Mouse (Mus musculus) layer of hippocampus, adult 9-11 months (tissue): ENCODE results near the gene Prdm1.

Source experiments
- DNase-seq: peaks from one replicate; pipeline ENCODE4 v3.0.0; 2022

Prdm1 gene

DNA sequence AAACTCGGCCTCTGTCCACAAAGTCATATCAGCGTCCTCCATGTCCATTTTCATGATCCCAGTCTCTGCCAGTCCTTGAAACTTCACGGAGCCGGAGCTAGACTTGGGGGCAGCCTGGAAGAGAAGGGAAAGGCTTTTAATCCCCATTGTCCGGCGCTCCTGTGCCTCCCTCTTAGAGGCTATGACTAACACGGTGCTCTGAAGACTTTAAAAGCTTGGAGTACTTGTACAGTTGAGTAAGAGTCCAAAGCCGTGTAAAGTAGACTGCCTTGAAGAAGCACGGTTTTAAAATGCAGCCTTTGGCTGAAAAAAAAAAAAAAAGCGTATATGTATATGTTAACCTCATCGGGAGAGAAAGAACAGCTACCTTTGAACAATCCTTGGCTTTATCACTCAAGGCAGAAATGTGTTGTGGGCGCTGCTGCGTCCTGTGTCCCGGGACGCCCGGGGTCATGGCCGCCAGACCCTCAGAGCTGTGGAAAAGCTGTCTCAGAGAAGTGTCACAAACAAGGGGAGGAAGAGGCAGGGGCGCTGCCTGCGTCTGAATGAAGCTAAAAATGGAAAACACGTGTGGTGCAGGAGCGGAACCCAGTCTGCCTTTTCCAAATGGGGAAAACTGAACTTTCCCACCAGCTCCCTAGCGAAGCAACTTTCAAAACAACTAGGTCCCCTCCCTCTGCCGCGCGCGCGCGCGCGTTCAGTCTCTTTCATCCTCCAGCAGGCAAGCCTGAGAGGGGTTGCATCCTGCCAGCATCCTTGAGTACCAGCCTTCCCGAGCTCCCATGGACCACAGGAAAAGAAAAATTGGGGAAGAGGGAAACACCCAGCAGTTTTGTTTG, 71.3 kb downstream of the Prdm1 start:
- no peak for DNase-seq

DNA sequence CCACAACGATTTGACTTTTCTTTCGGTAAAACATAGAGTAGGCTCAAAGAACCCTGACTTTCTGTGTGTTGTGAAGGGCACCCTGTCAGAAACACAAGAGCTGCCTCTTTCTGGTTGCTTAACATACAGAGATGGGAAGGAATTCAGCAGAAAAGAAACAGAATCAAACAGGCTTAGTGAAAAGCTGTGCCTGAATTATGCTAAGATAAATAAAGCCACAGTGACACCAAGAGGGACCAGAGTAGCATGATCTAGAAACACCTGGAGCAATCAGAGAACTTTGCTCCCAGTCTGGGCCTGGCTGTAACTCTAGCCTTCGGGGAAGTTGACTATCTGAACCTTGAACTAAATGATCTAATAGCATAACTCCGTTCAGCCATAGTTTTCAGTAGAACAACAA, 73.5 kb downstream of the Prdm1 start:
- no peak for DNase-seq

DNA sequence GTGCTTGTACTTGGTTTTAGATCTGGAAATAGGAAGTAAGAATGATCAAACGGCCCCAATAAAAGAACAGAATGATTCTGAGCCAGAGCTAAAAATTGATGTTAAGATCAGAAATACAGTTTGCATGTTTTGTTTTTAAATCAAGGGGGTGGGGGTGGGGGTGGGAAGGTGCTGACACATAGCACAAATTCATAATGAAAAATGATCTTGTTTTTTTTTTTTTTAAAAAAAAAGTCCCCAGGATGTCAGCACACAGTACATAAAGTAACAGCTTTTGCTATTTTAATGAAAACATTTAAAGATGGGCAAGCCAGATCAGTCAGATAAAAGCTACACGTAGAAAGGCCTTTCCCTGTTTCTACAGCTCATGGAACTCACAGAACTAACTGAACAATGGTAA, 74.2 kb downstream of the Prdm1 start:
- no peak for DNase-seq

DNA sequence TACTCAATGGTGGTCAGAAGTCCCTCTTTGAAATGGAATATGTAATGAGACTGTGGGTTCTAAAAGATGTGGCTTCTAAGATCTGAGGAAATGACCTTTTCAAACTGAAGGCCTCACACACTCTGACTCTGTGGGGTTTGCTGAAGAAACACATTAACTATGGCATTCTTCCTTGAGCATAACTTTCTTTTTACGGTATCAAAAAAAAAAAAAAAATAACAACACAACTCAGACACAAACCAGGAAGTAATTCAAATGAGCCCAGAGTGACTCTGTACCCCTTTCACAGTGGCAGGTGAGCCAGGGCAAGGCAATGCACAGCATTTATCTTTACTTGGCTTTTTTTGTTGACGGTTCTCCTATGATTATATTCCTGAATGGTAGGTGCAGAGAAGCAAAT, 77.5 kb downstream of the Prdm1 start:
- no peak for DNase-seq

DNA sequence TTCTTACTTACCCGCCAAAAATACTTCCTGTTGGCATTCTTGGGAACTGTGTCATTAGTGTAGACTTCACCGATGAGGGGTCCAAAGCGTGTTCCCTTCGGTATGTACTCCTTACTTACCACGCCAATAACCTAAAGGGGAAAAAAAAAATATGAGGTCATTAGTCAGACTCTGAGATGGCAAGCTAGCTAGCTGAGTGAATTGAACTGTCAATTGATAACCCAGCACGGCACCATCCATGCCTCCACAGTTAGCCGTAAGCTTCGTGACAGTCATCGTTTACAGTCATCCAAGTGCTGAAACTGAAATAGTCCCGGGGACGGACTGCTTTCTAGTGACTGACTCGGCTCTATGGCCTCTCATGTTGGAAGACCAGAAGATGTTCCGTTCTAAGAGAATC, 78.2 kb downstream of the Prdm1 start:
- DNase-seq = no peak

DNA sequence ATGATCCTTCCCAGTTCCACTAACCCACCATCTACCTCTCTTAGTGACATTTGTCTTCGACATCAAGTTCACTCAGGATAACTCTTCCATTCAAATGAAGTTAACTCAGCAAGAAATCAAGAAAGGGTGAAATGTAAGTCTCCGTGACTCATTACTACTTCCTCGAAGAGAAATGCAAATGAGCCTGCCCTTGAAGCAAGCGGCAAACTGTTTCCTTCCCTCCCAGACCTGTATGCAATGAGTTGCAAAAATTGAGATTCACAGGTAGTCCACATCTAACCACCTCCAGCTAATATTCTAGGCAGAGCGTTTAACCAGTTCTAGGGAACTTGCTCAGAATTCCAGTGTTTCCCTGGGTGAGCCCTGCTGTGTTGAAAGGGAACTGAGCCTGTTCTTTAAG, 78.6 kb downstream of the Prdm1 start:
- DNase-seq = no peak

DNA sequence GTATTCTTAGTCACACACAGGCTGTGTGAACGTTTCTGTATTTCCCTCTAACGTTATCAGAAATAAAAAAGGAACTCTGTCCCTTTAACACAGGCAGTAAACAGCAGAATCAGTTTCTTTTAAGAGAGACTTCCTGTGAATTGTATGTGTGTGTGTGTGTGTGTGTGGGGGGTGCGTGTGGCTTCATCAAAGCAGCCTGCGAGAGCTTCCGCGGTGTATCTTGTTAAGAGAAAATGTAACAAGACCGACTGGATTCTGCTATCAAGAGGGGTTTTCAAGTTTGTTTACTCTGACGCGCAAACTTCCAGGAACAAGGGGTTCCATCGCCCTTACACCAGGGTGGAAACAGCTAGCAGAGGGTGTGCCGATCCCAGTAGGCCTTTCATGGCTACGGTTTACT, 80.1 kb downstream of the Prdm1 start:
- no peak for DNase-seq

DNA sequence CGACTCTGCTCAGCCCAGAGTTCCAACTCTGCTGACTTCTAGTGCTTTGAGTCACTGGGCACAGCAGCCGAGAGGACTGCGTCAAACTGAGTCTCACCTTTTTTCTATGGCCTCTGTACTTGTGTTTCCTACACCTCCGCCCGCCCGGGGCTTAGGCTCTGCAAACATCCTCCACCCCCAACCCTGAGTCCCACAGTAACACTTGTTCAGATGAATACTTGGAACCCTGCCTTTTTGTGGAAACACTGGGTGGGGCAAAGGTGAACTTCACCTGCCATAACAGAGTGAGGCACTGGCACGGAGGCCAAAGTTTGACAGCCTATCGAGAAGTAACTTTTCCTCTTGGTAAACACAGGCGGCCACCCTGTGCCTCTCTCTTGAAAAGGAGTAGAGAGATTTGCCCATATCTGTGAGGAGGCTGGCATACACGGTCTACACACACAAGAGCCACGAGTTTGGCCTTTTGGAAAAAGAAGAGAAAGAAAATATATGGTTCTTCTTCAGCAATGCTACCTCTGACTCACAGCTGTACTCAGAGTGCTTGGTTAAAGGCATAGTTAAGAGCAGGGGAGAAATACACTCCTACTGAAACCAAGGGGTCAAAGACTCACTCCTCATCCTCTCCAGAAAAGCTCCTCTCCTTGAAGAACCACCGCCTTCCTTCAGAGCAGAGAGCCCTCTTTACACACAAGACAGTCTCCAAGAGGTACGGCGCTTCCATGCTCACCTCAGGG, 80.7 kb downstream of the Prdm1 start:
- DNase-seq = no peak

DNA sequence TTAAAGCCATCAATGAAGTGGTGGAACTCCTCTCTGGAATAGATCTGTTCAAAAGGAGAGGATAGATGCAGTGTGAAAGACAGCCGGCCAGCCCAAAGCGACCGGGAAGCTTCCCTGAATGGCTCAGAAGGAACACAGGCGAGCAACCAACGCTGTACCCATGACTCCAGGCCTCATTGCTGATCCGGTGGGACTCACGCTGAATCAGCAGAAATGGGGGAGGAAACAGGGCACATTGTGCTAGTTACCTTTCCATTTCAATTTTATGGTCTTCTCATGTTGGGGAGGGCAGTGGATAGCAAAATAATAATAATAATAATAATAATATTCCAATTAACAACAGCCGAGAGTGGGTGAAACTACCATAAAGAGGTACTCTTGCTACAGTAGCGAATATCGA, 81.3 kb downstream of the Prdm1 start:
- no peak for DNase-seq

DNA sequence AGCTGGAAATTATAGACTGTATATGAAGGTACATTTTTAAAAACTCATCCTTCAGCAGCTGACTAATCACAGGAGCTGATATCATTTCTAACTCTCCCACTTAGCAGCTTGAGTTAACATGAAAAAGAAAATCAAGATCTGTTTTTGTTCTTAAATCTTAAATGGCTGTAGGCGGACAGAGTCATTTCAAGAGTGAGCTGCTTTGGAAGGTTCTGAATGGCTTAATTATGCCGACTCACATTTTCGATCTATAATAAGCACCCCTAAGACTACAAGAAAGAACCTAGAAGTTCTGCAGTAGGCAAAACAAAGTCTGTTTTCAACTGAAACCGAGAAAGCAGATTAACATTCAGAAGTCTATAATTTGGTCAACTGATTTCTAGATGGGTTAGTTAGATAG, 83.9 kb downstream of the Prdm1 start:
- no peak for DNase-seq

DNA sequence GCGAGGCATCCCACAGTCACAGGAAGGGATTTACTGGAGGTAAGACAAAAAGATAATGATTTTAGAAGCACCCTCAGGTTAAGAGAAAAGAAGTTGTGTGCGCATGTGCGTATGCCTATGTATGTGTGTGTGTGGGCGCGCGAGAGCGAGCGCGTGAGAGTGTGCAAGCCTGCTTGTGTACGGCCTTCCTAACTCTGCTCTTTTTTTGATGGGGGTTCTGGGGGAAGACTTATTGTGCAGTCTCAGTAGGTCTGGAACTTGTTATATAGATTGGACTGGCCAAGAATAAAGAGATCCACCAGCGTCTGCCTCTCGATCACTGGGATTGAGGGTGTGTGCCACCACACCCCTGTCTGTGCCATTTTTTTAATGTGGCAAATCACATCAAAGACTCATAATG, 84.6 kb downstream of the Prdm1 start:
- DNase-seq = no peak

DNA sequence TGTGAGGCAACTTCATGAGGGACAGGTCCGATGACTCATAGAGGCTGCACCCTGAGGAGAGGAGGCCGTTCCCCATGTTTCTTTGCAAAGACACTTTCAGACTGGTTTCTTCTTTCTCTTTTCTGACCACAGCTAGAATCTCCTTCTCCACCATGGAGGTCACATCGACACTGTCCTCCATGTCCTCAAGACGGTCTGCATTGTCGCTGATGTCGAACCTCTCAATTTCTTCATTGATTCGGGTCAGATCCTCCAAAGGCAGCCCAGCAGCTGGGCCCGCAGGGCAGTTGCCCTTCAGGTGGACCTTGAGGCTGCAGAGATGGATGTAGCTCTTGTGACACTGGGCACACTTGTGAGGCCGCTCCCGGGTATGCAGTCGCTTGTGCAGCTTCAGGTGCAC, 88.6 kb downstream of the Prdm1 start:
- no peak for DNase-seq

DNA sequence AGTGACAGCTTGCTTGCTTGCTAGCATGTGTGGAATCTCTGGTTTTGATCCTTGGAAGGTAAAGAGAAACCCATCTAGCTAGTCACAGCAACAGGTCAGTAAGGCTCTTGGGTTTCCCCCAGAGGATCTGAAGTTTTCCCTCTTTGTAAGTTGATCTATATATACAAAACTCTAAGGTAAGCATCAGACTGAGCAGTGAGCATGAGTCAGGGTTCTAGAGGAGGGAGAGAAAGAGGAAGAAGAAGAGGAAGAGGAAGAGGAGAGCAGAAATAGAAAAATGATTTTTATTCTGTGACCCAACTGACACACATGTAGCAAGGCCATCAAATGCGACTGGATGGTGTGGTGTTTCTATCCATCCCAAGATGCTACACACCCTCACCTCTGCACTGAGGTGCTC, 90.7 kb downstream of the Prdm1 start:
- DNase-seq = no peak

DNA sequence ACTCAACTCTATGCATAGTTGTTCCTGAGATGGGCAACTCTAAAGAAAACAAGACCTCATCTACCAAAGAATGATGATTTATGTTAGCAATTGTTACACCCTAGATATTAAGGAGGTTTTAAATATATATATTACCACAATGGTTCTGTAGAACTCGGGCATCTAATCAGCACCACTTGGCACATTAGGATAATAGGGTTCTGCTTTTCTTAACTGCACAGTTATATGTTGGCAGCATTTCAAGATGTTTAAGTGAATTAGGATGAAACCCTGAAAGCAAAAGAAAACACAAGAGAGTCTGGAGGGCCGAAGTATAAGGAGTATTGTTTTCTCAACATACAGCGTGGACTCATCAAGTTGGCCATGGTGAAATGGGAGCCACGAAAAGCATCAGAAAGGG, 92.3 kb downstream of the Prdm1 start:
- no peak for DNase-seq

DNA sequence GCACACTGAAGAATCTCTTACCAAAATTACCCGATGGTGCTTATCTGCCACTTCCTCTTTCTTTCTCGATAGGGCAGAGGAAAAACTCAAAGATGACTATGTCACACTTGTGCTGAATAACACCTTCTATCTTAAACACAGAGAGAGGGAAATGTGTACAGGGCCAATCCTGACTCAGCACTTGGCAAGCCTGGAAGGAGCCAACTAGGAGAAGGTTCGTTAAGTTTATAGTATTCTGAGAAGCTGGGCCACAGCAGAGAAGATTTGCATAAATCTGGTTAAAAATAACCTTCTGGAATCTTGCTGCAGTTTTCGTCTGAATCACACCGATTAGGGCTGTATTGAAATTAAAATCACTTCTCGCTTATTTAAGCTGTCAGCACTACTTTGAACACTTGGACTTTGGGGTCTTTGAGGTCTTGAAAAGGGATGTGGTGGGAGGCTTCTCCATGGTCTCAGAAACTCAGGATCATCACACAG, 93.6 kb downstream of the Prdm1 start:
- peak; percentile 16 for DNase-seq

DNA sequence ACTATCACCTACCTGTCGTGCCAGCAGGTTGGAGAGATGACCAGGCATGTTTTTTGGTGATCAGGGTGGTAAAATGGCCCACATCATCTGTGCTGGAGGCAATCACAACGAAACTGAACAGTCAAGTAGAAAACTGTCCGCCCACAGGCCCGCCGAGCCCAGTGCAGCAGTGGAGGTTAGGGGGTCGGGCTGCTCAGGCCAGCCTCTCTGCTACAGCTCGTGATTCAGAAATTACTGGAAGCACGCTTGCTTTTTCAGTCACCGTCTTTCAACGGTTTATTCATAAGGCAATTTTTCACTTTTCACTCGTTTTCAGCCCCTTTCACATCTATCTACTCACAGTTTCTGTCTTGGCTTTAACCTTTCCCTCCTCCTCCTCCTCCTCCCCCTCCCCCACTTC, 96.1 kb downstream of the Prdm1 start:
- no peak for DNase-seq

DNA sequence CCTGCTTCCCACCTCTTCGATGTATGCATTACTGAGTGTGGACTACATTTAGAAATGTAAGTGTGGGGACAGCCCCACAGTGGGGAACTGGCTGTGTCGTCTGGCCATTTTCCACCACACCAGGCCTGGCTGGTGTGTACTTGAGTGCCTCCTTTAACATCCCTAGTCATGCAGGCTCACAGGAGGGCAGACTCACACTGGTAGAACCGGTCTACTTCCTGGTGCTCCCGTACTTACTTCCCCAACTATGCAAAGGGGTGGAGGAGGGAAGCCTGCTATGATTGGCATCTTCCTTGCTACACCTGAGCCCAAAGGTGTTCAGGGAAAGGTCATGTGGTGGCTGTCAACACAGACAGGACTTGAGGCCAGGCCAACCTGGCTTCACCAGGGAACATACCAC, 96.6 kb downstream of the Prdm1 start:
- DNase-seq = no peak

DNA sequence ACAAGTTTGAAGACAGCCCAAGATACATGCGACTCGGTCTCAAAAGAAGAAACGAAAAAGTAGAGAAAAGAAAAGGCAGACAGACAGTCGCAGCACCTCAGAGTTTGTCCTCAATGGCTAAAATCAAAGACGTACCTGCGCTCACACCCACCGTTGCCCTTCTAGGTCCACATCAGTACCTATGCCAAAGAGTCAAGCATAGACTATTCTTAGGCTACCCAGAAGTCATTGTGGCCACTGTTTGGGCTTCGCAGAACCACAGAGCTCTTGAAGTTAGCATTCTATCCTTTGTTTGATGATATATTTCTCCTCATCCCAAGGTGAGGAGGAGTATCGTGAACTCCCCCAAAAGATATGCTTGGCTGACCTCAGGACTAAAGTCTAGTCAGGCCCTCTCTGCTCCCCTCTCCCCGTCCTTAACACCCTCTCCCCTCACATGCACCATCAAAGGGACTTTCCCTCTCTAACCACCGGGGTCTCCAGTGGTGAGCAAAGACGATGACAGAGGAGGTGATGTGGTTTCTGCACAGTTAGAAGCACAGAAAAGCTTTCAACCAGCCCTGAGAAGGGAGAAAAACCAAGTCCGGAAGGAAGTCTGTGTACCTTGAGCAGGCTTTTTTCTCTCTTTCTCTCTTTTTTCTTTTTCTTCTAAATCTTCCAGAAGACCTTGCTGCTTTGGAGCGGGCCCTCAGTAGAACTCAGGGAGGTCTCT, 99.0 kb downstream of the Prdm1 start:
- DNase-seq = no peak

DNA sequence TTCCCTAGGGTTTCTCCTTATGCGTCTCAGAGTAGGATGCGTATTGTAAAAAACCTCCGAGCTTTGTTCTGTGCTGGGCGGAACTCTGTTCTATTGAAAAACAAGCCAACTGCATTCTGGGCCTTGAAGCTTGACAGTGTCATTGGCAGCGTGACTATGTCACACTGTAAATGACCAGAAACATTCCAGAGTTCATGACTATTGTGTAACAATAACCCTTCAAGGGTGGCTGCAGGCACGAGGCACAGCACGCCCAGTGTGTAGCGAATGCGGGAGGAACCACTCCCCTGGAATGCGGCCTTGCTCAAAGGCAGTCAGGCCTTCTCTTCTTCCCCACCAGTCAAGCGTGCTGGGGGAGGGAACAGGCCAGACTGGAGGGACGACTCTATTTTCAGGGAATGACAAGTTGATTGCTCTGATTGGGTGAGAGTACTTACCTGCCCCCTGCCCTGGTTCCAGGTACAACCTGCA, 100.4 kb downstream of the Prdm1 start:
- no peak for DNase-seq

DNA sequence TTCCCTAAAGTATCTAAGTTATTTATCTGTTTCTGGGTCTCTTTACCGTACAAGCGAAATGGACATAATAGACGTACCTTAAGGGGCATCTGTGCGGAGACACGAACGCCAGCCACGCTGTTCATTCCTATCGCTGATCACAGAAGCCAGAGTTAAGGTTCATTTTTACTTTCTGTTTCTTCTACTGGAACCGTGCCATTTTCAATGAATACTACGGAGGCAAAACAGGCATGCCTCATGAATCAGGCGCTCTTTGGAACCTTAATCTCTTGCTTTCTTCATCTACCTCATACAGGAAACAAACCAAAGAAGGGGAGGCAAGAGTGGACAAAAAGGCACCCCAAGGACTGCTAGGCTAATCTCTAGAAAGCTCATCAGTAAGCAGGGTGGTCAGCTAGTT, 100.9 kb downstream of the Prdm1 start:
- no peak for DNase-seq

DNA sequence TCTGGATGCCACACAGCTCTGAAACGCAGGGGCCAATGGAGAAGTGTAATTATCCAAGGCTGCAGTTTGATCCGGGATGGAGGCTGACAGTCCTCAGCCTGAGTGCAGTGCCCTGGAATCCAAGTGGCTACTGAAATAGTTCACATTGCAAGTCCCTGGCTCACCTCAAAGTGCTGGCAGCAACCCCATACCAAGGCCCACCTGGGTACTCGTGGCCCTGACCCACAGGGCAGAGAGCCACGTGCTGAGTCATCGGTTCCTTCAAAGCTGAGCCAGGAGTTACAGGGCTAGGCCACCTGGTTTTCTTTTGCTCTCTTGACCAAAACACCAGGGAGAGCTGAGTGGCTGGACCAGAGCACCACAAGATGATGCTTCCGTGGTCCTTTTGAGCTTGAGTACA, 103.3 kb downstream of the Prdm1 start:
- DNase-seq = no peak

DNA sequence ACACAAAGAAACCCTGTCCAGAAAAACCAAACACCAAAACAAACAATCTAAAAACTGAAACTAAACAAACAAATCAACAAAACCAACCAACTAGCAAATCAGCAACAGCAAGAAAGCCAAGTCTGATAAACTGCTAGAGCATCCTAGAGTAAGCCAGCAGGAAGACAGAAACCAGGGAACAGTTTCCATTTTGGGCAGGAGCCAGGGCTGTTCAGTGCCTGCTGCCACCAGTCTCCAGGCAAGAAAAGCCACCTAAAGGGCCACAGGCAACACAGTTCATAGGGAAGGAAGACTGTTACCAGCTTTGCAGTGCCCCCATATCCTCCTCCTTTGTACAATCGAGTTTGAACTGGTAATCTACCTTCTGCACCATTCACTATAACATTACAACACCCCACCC, 106.4 kb downstream of the Prdm1 start:
- no peak for DNase-seq

DNA sequence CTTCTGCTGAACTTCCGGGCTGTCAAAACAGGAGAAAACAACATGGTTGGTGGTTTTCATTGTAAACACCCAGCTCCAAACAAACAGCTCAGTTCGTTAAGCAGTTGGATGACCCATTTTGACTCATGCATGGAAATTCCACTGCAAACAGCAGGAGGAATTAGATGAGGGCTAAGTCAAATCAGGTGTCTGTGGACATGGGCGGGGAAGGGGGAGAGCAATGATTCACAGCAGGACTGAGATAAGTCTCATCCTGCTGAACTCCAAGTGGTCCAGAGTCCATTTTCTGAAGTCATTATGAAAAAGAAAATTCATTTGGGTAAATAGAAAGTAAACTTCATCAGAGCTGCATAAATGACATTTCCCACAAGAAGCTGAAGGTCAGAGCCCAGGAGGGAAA, 108.1 kb downstream of the Prdm1 start:
- no peak for DNase-seq

DNA sequence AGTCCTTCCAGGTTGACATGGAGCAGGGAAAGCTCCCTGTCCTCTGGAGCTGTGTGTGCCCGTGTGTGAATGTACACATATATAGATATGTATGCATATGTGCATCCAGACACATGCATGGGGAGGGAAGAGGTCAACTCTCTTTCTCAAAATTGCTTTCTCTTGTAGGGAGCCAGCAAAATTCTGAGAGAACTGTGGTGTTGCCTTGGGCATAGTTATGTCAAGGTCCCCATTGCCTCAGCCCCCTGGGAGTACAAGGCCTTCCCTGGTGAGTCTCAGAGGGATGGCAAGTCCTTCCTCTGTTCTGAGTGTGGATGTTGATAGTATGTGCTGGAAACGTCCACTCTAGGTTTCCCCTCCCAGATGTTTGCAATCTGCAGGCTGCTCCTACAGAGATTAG, 109.4 kb downstream of the Prdm1 start:
- no peak for DNase-seq
